Mouse (Mus musculus): ENCODE data around the gene Ezh1. TPM values are rescaled to one million over a fixed set of nuclear protein-coding genes. Genes with fewer than 3 reads are reported as not detected.
A peak's percentile ranks its signal among the peaks of the same experiment; 100 is the strongest.
"Not testable (repeated sequence)": the region's sequence is repeated elsewhere in the genome, so short reads cannot be mapped to it uniquely, and the experiment has no call there.

The Ezh1 gene
- polyA plus RNA-seq, 1 experiment from 2014 or later = 26.1 TPM

DNA sequence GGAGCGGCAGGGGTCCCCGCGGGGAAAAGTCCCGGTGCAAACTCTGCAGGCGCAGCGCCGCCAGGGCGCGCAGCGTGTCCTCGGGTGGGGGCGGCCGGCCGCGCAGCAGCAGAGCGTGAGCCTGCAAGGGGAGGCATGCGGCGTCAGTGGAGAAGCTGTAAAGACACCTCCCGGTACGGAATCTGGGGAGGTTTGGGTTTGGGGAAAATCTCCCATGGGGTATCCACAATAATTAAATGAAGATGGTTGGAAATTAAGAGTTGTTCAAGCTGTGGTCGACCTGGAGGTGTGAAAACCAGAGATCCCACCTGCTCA lies 62.0 kb downstream of the Ezh1 start:
- H3K27me3 ChIP-seq (replicated peaks) = peaks cover 79% of the 10 kb centered on the region
- peak overlapping the region; percentile 47 for H3K4me2 ChIP-seq
- peaks cover 19% of the 10 kb centered on the region for H3K4me1 ChIP-seq
- no peak overlapping the region for H3K27ac ChIP-seq (replicated peaks)
- no peak overlapping the region for H3K9ac ChIP-seq (replicated peaks)
- peak overlapping the region; percentile 22; the same call in 1 of the 2 replicates for H3K4me3 ChIP-seq (replicated peaks)
- 10% methylated on average over 21 of the region's 21 CpGs for WGBS
- no peak for ATAC-seq (ENCODE audit: low FRiP score)
- no peaks in the 10 kb centered on the region for H3K9me3 ChIP-seq (replicated peaks)
- H3K36me3 ChIP-seq = peaks cover 37% of the 10 kb centered on the region

- peaks cover 73% of the 10 kb centered on the region for H3K27me3 ChIP-seq (replicated peaks)
- H3K9me3 ChIP-seq (replicated peaks) = no peaks in the 10 kb centered on the region
- no peak overlapping the region for H3K27ac ChIP-seq (replicated peaks)
- WGBS = 16% methylated on average over 49 of the region's 49 CpGs
- H3K9ac ChIP-seq (replicated peaks) = no peak overlapping the region
- no peak; the same call in none of the 2 replicates for ATAC-seq (ENCODE audit: low FRiP score)
- H3K36me3 ChIP-seq = peaks cover 37% of the 10 kb centered on the region
- H3K4me2 ChIP-seq = peak overlapping the region; percentile 47
- peak overlapping the region; percentile 22; the same call in 1 of the 2 replicates for H3K4me3 ChIP-seq (replicated peaks)
- peaks cover 13% of the 10 kb centered on the region for H3K4me1 ChIP-seq
Measured at GRCm38 (mm10) chr11:101163476-101164350, 62.5 kb downstream of the Ezh1 start.

DNA sequence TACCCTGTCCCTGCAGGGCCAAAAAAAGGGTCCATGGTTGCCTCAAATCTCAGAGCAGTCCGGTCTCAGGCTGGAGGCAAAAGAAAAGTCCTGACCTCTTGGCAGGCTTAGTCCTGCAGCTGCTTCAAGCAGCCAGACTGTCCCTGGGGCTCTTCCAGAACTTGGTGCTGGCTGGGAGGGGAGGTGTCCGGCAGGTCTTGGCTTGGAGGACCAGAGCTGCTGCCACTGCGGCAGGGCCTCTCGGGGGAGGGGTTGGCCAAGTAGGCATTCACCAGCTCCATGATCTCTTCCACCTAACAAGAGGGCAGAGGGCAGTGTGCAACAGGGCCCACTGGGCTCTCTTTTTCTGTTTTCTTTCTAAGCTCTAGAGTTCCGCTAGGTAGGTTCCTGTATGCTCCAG lies 63.5 kb downstream of the Ezh1 start:
- Histone ChIP-seq H3K27ac (replicated peaks) (no peak overlapping the region), H3K27me3 (replicated peaks) (peaks cover 68% of the 10 kb centered on the region), H3K4me2 (no peak overlapping the region), H3K4me1 (peaks cover 8% of the 10 kb centered on the region), H3K9me3 (replicated peaks) (no peaks in the 10 kb centered on the region), H3K4me3 (replicated peaks) (no peak overlapping the region), H3K36me3 (peaks cover 38% of the 10 kb centered on the region), H3K9ac (replicated peaks) (no peak overlapping the region)
- 57% methylated on average over 5 of the region's 5 CpGs for WGBS
- ATAC-seq (ENCODE audit: low FRiP score) = no peak

DNA sequence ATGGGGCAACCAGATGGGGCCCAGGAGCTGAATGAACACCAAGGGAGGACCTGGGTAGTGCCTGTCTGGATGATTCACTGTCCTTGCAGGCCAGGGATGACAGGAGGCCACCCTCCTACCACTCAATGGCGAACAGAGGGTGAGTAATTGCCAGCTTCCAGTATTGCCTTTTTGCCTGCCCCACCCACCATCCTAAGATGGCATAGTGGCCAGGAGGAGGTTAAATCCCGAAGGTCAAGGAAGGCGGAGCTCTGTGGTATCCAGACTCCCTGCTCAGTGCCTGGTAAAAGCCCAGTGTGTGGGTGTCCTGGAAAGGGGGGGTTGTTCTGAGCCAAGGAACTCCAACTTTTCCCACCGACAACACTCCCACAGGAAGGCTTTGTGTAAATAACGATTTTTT lies 64.0 kb downstream of the Ezh1 start:
- Histone ChIP-seq H3K4me2 (no peak overlapping the region), H3K4me3 (replicated peaks) (no peak overlapping the region), H3K27ac (replicated peaks) (no peak overlapping the region), H3K4me1 (peaks cover 8% of the 10 kb centered on the region), H3K27me3 (replicated peaks) (peaks cover 65% of the 10 kb centered on the region), H3K9me3 (replicated peaks) (no peaks in the 10 kb centered on the region), H3K36me3 (peaks cover 33% of the 10 kb centered on the region), H3K9ac (replicated peaks) (no peak overlapping the region)
- 42% methylated on average over 5 of the region's 5 CpGs for WGBS
- ATAC-seq (ENCODE audit: low FRiP score) = no peak

DNA sequence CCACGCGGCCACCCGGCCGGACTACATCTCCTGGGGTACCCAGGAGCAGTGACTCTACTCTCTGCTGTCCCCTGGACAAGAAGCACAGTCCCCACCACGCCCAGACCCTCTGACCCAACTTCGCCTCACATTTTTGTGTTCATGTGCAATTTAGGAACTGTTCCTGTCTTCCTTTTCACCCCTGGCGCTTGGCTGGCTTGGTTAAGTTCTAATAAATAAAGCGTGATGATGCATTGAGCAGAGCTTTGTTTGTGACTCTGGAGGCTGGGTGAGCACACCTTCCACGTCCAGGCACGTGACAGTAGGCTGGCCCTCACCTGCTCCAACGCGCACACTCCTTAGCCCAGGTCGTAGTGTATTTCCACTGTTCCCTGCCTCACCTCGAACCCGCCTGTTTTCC lies 64.7 kb downstream of the Ezh1 start:
- H3K4me2 ChIP-seq = no peak overlapping the region
- no peak overlapping the region for H3K4me3 ChIP-seq (replicated peaks)
- no peak overlapping the region for H3K9ac ChIP-seq (replicated peaks)
- WGBS = 88% methylated on average over 15 of the region's 15 CpGs
- no peaks in the 10 kb centered on the region for H3K9me3 ChIP-seq (replicated peaks)
- H3K27me3 ChIP-seq (replicated peaks) = peaks cover 57% of the 10 kb centered on the region
- peaks cover 26% of the 10 kb centered on the region for H3K36me3 ChIP-seq
- ATAC-seq (ENCODE audit: low FRiP score) = no peak
- H3K27ac ChIP-seq (replicated peaks) = no peak overlapping the region
- H3K4me1 ChIP-seq = peaks cover 11% of the 10 kb centered on the region

DNA sequence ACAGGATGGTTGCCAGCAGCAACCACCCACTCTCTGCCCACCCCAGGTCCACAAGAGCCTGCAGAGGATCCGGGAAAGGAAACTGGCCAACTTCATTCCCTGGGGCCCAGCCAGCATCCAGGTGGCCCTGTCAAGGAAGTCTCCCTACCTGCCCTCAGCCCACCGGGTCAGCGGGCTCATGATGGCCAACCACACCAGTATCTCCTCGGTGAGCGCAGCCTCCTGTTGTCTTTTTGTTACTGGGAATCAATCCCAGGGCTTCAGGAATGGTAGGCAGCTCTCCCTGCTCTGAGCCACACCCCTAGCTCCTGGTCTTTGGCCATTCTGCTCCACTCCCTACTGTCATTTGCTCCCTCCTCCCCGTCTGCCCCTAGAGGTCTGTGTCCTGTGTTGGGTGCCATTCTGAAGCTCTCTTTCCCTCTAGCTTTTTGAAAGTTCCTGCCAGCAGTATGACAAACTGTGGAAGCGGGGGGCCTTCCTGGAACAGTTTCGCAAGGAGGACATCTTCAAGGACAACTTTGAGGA lies 65.2 kb downstream of the Ezh1 start:
- peaks cover 52% of the 10 kb centered on the region for H3K27me3 ChIP-seq (replicated peaks)

GRCm38 (mm10) chr11:101160151-101160550 lies 66.1 kb downstream of the Ezh1 start:
- H3K27ac ChIP-seq (replicated peaks); H3K9ac ChIP-seq (replicated peaks); H3K4me2 ChIP-seq; H3K4me3 ChIP-seq (replicated peaks); ATAC-seq (ENCODE audit: low FRiP score); H3K9me3 ChIP-seq (replicated peaks): not testable (repeated sequence)
- peaks cover 43% of the 10 kb centered on the region for H3K27me3 ChIP-seq (replicated peaks)
- peaks cover 16% of the 10 kb centered on the region for H3K36me3 ChIP-seq
- peaks cover 24% of the 10 kb centered on the region for H3K4me1 ChIP-seq
- WGBS = 81% methylated on average over 9 of the region's 10 CpGs

More for the DNA sequence above, 65.2 kb downstream of the Ezh1 start:
- ATAC-seq (ENCODE audit: low FRiP score); H3K9me3 ChIP-seq (replicated peaks); H3K4me2 ChIP-seq; H3K4me3 ChIP-seq (replicated peaks); H3K27ac ChIP-seq (replicated peaks); H3K9ac ChIP-seq (replicated peaks): not testable (repeated sequence)
- Histone ChIP-seq H3K4me1 (peaks cover 16% of the 10 kb centered on the region), H3K36me3 (peaks cover 21% of the 10 kb centered on the region)
- 83% methylated on average over 8 of the region's 8 CpGs for WGBS

DNA sequence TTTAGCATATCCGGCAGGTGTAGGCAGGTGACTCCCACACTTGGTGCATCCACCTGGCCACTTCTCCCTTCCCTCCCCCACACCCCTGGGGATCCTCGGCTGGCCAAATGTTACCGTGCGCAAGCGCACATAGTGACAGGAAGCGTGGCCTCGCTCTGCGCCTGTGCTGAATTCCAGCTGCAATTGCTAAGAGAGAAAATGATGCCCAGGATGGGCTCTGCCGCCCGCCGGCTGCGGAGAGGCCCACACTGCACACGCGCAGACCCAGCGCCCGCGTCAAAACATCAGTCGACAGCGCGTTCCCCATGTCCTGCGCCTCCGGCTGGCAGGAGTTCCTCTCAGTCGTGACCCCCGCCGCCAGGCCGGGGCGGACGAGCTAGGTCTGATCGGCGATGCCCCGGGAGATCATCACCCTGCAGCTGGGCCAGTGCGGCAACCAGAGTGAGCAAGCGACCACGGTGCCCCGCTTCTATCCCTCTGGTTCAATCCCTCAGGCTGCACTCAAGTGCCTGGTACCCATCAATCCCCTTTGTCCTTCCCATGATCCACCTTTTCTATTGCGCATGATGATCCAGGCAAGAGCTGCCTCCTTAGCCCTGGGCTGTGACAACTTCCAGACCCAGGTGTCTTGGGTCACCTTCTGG lies 70.4 kb downstream of the Ezh1 start, which contains the start of gene Tubg2:
Gene Tubg2 (plus strand): TSS at position 180 of the 644 bp plus-strand sequence.
- Histone ChIP-seq H3K4me3 (replicated peaks) (peak within 1 kb of the TSS; percentile 52), H3K36me3 (0 out of 2 replicates have a peak, but pooled peaks cover 2% of the 10 kb centered on the region), H3K4me2 (peak within 1 kb of the TSS; percentile 76), H3K27ac (replicated peaks) (peak within 1 kb of the TSS; percentile 92), H3K9me3 (replicated peaks) (no peaks in the 10 kb centered on the region), H3K27me3 (replicated peaks) (0 out of 2 replicates have a peak, but pooled peaks cover 6% of the 10 kb centered on the region), H3K4me1 (peaks cover 18% of the 10 kb centered on the region), H3K9ac (replicated peaks) (peak within 1 kb of the TSS; percentile 71)
- peak; percentile 93 for ATAC-seq (ENCODE audit: low FRiP score)
- WGBS = 1% methylated on average over 36 of the region's 36 CpGs

- H3K9ac ChIP-seq (replicated peaks) = no peak overlapping the region
- ATAC-seq (ENCODE audit: low FRiP score) = no peak
- no peak overlapping the region for H3K4me3 ChIP-seq (replicated peaks)
Measured at GRCm38 (mm10) chr11:101155151-101155550, 71.1 kb downstream of the Ezh1 start.

DNA sequence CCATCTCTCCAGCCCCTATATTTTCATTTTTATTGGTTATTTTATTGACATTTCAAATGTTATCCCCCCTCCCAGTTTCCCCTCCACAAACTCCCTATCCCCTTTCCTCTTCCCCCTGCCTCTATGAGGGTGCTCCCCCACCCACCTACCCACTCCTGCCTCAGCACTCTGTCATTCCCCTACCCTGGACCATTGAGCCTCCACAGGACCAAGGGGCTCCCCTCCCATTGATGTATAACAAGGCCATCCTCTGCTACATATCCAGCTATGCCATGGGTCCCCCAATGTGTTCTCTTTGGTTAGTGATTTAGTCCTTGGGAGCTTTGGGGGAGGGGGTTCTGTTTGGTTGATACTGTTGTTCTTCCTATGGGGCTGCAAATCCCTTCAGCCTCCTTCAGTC lies 71.6 kb downstream of the Ezh1 start:
- Histone ChIP-seq H3K27me3 (replicated peaks) (0 out of 2 replicates have a peak, but pooled peaks cover 6% of the 10 kb centered on the region), H3K4me3 (replicated peaks) (no peak overlapping the region), H3K36me3 (0 out of 2 replicates have a peak, but pooled peaks cover 2% of the 10 kb centered on the region), H3K27ac (replicated peaks) (no peak overlapping the region), H3K9ac (replicated peaks) (no peak overlapping the region), H3K4me1 (peaks cover 18% of the 10 kb centered on the region), H3K4me2 (no peak overlapping the region), H3K9me3 (replicated peaks) (no peaks in the 10 kb centered on the region)
- ATAC-seq (ENCODE audit: low FRiP score) = no peak

More at GRCm38 (mm10) chr11:101155151-101155550, 71.1 kb downstream of the Ezh1 start:
- Histone ChIP-seq H3K27me3 (replicated peaks) (0 out of 2 replicates have a peak, but pooled peaks cover 6% of the 10 kb centered on the region), H3K27ac (replicated peaks) (peak overlapping the region; percentile 92), H3K36me3 (0 out of 2 replicates have a peak, but pooled peaks cover 2% of the 10 kb centered on the region), H3K9me3 (replicated peaks) (no peaks in the 10 kb centered on the region), H3K4me2 (peak overlapping the region; percentile 76), H3K4me1 (peaks cover 18% of the 10 kb centered on the region)
- 71% methylated on average over 6 of the region's 6 CpGs for WGBS

- Histone ChIP-seq H3K27me3 (replicated peaks) (0 out of 2 replicates have a peak, but pooled peaks cover 2% of the 10 kb centered on the region), H3K4me2 (no peak overlapping the region), H3K4me3 (replicated peaks) (no peak overlapping the region), H3K9ac (replicated peaks) (no peak overlapping the region), H3K4me1 (peaks cover 25% of the 10 kb centered on the region), H3K27ac (replicated peaks) (no peak overlapping the region), H3K9me3 (replicated peaks) (no peaks in the 10 kb centered on the region), H3K36me3 (no peaks in the 10 kb centered on the region)
- 81% methylated on average over 1 of the region's 1 CpGs for WGBS
- ATAC-seq (ENCODE audit: low FRiP score) = no peak
Measured at GRCm38 (mm10) chr11:101152825-101153224, 73.4 kb downstream of the Ezh1 start.

Data from neural tube, embryonic 15.5 days (tissue).